Mouse (Mus musculus) ovary, postnatal 10 days (tissue): ENCODE measurements around the gene Lst1.

Source experiments
- DNase-seq: peaks from one replicate; pipeline ENCODE4 v3.0.0; 2022; ENCODE audit warnings: low spot score

The Lst1 gene

DNA sequence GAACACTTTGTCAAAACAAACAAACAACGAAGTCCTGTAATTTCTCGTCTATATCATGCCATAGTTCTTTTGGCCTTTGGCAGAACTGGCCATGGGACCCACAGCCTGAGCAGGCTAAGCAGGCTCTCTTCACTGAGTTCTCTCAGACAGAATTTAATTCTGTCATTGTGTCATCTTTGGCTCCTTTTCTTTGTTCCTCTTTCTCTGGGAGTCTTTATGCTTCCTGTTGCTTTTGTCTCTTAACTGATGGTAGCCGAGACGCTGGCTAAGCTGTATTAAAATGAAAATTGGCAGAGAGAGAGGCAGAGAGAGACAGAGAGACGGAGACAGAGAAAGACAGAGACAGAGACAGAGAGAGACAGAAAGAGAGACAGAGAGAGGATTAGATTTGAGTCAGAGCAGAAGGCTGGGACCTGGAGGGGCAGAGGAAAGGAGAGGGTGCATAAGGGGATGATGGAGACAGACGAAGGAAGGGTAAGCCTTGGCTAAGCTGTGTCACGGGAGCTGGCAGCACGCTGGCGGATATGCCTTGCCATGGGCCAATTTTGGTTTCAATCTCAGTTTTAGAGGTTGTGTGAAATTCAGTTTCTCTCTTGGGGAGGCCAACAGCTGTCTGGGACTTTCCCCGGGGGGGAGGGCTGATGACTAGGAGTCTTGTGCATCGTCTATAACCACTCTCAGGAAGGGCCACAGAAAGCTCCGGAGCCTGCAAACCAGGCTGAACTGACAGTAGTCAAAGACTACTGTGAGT lies 21.7 kb upstream of the Lst1 start:
- DNase-seq: no peak

DNA sequence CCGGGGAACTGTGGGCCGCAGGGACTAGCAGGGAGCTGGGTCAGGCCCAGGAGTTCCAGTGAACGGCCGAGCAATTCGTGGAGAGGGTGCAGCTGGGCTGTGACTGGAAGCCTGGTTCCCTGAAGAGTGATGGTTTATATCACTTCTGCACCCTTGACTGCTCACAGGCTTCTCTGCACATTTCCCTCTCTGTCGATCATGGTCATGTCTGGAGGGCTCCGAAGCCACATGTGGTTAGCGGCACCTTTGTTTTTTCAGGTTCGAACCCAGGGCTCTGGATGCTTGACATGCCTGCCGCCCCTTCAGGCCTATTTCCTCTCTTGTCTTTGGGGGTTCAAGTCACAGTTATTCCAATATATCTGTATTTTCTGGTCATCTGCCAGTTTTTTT lies 17.1 kb upstream of the Lst1 start:
- no peak for DNase-seq

DNA sequence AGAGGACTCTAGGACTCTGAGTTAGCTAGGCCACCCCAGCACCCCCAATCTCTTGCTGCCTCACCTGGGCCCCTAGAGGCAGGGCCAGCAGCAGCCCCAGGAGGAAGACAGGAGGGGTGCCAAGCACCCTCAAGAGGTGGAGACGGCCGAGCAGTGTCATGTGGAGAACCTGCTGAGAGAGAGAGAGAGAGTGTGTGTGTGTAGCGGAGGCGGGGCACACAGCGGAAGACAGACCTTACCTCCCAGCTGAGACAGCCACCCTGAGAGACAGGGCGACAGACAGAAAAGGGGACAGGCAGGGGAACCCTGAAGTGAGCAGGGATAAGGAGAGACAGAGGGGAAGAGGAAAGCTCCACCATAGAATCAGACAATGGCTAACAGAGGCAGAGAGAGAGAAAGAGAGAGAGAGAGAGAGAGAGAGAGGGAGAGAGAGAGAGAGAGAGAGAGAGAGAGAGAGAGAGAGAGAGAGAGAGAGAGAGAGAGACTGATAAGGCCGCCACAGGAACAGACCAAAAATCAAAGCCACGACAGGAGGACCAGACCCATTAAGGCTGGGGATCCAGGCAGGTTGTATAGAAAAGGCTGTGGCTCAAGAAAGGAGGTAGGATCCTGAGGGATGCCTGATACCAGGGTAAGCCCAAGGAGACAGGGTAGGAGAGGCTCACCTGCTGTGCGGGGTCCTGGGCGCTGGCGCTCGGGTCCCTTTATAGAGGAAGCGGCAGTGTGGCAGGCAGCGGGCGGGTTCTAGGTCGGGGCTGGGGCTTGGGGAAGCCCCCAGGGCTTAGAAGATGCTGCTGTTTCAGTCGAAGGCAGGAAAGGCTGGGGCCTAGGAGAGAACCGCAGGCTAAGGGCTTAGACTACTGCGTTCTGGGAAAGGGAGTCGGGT lies 16.5 kb upstream of the Lst1 start, which contains the start of gene Lta:
Gene Lta, minus strand, starts transcription at position 858 of the 886 bp plus-strand sequence.
- no peak for DNase-seq

DNA sequence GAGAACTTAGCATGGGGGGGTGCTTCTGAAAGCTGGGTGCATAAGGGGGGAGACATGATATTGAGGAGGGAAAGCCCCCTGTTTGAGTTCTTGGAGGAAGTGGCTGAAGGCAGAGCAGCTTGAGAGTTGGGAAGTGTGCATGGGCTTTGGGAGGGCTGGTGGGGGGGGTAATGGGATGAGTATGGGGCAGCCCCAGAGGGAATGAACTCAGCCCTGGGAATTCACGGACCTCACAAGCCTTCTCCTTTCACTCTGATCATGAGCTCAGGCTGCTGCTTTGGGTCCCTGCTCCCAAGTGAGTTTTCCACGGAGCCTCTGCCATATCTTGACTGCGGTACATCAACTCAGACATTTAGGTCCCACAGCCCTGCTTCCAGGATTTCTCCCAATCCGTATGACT lies 14.2 kb upstream of the Lst1 start:
- no peak for DNase-seq

DNA sequence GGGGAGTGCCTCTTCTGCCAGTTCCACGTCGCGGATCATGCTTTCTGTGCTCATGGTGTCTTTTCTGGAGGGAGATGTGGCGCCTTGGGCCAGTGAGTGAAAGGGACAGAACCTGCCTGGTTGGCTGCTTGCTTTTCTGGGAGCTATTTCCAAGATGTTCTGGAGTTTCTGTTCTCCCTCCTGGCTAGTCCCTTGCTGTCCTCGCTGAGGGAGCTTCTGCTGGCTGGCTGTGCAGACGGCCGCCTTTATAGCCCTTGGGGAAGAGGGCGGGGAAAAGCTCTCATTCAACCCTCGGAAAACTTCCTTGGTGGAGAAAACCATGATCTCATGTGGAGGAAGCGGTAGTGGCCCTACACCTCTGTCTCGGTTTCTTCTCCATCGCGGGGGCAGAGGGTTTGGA lies 13.5 kb upstream of the Lst1 start, which contains the start of gene Tnf:
Gene Tnf, minus strand, starts transcription at position 221 of the 400 bp plus-strand sequence.
- no peak for DNase-seq

DNA sequence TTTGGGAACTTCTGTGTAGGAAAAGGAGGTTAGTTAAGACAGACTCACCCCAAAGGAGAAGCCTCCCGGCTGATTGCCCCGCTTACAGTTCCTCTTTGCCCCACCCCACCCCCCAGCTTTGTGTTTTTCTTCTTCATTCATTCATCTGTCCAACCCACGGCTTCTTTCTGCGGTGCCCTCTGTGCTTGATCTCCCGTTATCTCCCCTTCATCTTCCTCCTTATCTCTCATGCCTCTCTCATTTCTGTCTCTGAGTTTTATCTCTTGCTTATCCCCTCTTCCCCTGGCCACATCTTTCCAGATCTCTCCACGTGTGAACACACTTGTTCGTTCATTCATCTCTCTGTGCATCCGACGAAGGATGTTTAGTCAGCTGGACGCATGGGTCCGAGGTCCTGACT lies 12.9 kb upstream of the Lst1 start:
- no peak for DNase-seq

DNA sequence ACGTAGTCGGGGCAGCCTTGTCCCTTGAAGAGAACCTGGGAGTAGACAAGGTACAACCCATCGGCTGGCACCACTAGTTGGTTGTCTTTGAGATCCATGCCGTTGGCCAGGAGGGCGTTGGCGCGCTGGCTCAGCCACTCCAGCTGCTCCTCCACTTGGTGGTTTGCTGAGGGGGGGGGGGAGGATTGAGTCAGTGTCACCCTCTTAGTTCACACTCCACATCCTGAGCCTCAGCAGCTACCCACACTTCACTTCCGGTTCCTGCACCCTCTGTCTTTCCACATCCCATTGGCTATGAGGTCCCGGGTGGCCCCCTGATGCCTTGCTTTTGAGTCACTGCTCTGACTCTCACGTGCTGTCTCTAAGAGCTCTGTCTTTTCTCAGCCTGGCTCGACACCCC lies 12.2 kb upstream of the Lst1 start:
- DNase-seq: no peak

DNA sequence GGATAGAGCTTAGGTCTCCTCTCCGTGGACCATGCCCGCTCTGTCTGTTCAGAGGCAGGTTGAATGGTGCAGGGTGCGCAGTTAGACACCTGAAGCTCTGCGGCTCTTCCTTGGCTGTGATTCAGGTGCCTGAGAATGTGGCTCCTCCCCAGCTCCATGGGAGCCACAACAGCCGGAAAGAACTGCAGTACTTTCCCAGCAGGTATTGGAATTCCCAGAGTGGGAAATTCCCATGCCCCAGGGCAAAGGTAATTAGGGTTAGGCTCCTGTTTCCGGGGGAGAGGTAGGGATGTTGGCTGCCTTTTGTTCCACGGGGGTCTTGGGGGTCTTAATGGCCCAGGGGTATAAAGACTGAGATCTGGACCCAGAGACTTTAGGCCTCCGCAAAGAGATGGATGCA lies 10.7 kb upstream of the Lst1 start:
- DNase-seq: no peak

DNA sequence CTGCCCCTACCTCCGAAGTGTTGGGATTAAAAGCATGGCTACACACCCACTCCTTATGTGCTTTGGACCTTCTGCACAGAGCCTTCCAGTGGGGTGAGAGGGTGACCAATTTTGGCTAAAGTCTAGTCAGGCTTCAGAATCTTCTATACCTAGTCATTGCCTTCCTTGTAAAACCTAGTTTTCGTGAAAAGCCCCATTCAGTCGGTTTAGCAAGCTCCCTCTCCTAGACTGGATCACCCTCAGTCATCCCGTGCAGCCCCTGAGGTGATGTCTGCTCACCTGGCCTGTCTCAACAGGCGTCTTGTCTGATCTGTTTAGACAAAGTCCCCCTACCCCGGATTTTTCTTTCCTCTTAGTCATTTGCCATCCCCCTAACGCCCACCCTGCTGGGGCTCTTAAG lies 9.8 kb upstream of the Lst1 start:
- no peak for DNase-seq

DNA sequence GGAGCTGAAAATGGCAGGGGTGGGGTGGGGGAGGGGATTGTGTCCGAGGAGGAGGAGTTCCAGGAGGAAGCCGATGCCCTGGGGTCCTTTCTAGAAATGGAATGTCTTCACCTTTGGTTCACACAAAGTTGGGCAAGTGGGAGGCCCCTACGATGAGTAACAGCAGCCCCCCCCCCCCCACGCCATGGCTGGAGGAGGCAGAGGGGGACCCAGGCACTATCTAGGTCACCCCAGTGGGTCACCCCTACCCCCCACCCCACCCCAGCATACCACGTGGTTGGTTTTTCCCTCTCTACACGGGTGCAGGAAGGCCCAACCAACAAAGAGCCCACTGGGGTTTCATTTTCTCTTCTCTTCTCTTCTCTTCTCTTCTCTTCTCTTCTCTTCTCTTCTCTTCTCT lies 8.9 kb upstream of the Lst1 start:
- DNase-seq: no peak

DNA sequence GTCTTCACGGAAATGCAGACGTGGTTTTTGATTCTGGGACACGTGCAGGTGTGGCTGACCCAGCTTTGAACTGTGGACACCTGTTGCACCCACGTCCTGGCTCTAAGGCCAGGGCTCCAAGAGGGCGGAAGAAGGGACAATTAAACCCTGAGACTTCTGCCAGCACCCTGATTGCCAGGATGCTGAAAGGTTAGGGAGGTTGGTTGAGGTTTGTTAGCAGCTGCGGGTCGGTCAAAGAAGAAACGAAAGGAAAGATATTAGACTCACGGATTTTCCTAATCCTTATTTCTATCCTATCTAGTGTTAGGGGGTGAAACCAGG lies 8.0 kb upstream of the Lst1 start:
- no peak for DNase-seq

DNA sequence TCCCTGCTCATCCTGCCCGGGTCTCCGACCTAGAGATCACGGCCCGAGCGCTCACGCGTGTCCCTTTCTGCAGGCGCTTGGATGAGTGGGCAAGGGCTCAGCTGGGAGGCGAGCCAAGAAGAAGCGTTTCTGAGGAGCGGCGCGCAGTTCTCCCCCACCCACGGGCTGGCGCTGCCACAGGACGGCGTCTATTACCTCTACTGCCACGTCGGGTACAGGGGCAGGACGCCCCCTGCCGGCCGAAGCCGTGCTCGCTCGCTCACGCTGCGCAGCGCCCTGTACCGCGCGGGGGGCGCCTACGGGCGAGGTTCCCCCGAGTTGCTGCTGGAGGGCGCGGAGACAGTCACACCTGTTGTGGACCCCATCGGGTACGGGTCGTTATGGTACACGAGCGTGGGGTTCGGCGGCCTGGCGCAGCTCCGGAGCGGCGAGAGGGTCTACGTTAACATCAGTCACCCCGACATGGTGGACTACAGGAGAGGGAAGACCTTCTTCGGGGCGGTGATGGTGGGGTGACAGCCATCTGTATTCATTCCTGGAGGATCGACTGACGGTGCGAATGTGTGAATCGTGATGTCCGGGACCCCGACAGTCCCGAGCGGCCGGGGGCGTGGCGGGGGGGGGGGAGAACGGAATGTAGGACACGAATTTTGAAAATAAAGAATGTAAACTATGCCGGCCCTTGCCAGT lies 7.5 kb upstream of the Lst1 start:
- DNase-seq: peak; percentile 46

DNA sequence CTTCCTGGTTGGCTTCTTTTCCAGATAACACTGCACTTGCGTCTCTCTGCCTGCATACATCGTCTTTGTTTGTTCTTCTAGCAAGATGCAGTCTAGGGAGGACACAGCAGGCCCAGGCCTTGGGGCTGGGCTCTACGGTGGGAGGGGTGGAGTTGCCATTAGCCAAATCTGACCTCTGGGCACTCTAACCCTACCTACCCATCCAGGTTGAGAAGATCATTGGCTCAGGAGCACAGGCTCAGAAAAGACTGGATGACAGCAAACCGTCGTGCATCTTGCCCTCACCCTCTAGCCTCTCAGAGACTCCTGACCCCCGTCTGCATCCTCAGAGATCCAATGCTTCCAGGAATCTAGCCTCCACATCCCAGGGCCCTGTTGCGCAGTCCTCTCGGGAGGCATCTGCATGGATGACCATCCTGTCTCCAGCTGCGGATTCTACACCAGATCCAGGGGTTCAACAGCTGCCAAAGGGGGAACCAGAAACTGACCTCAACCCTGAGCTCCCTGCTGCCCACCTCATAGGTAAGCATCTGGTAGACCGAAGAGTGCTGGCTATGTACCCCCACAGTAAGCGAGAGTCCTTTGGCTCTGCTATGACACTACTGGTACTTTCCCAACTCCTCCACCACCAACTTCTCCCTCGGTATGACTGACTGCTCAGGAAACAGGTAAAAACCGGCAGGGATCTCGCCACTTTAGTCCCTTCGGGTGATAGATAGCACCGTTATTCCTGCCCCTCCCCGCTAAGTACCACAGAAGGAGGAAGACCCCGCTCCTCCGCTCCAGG lies 6.8 kb upstream of the Lst1 start:
- DNase-seq: no peak

DNA sequence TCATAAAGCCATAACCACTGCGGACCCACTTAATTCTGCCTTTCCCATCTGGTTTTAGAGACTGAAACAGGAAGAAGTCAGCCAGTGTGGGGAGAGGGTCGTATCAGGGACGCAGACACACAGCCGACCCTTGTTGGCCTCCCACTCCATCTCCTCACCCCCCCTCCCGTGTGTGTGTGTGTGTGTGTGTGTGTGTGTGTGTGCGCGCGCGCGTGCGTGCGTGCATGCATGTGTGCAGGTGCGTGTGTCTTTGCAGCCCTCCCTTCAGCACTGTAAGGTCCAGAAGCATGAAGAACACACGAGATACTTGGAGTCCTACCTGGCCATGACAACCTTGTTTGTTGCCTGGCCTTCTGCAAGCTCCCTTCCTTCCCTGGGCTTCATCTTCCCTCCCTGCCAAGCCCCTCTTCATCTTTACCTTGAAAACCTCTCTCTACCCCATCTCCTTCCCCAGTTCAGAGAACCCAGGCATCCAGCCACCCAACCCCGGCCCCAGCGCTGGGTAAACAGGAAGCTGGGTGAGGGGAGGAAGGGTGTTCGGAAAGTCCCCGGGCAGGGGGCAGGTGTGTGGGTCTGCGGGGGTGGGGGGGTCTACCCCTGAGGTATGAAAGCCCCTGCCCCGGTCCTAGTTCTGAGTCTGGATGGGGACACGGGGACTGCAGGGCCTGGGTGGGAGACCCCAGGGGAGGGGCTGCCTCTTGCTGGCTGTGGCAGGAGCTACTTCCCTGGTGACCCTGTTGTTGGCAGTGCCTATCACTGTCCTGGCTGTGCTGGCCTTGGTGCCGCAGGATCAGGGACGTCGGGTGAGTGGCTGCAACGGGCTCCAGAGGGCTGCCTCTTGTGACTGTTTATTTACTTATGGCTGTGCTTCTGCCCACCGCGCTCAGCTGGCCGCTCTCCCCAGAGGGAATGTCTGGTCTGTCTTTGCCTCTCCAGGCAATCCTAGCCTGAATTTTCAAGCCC lies 5.9 kb upstream of the Lst1 start, which contains the start of gene Ltb:
Gene Ltb, plus strand, starts transcription at position 559 of the 963 bp plus-strand sequence.
- no peak for DNase-seq

DNA sequence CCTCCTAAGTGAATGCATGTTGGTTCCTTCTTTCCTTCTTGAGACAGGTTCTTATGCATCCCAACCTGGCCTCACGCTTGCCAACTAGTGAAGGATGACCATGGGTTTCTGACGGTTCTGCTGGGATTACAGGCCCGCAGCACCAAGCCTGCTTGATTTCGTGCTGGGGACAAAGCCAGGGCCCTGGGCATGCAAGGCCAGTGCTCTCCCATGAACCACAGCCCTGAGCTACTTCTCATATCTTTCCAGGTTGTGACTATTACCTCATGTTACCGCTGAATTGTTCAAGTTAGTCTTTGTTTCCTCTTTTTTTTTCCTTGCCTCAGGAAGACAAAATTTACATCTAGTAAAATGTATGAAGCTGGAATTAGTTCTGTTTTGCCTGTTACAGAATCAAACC lies 4.7 kb upstream of the Lst1 start:
- DNase-seq: no peak

DNA sequence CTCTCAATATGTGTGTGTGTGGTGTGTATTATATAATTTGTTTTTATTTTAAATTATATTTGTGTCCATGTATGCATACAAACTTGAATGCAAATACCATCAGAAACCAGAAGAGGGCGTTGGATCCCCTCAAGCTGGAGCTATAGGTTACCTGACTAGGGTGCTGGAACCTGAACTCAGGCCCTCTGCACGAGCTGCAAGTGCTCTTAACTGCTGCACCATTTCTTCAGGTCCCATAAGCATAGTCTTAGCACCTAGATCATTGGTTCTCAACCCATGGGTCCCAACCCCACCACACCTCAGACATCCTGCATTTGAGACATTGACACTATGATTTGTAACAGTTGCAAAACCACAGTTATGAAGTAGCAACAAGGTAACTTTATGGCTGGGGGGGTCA lies 3.5 kb upstream of the Lst1 start:
- no peak for DNase-seq

DNA sequence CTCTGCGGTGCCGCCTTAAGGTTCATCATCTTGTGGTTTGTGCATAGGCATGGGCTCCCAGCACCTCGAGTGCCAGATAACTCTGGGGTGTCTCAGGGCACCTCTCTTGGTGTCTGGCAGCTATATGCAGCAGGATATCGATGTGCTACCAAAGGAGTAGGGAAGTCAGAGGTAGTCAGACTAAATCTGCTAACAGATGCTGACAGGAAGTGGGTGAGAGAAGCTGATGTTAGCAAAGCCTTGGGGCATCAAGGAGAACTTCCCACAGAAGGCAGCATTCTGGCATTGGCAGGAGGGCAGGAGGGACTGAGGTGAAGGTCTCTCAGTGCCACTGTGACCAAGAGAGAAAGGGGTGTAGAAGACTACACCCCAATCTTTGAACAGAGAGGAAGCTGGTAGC lies 1.9 kb upstream of the Lst1 start:
- DNase-seq: no peak

DNA sequence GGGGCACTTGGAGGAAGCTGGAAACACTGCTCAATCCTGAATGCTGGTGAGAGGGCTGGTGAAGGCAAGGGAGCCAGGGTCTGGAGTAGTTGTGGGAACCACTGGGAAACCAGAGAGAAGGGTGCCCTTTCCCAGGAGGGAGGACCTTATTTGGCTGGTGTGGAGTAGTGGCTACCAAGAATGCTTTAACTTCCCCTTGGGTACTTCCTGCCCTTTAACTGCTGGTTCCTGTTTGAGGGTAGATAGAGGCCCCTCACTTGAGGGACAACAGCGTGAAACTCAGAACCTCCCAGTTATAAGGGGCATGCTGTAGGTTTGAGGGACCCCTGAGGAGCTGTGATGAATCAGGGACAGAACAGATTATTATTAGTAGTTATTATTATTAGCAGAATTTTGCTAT lies 947 bp upstream of the Lst1 start:
- no peak for DNase-seq

DNA sequence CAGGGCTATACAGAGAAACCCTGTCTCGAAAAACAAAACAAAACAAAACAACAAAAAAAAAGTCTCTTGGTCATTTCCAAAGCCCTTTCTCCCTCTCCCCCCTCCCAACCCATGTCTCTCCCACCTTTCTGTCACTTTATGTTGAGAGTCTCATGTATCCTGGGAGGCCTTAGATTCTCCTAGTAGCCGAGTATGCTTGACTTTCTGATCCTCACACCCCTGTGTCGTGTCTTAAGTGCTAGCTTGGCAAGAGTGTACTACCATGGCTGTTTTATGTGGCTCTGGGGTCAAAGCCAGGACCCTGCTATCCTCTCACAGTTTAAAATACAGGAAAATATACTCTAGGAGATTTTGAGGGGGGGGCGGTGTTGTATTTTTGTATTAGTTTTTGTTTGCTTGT lies 894 bp downstream of the Lst1 start:
- no peak for DNase-seq

DNA sequence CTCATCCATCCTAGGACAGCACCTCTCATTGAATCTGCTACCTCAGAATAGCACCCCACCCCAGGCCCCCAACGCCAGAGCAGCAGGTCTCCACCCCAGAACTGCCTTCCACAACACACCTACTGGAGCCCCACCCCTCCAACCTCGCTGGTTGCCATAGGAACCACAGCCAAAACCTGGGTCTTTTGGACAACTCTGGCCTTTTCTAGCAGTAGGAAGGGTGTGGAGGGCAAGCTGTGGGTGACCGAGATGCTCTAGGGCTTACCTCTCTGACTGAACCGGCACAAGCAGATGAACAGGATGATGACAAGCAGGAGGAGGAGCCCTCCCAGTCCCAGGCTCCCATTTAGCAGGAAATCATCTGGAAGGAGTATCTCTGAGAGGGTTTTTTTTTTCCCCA lies 1.6 kb downstream of the Lst1 start:
- DNase-seq: no peak
